Mouse (Mus musculus): ENCODE data around the gene Dnah2. TPM values are rescaled to one million over a fixed set of nuclear protein-coding genes. Genes with fewer than 3 reads are reported as not detected.
A peak's percentile ranks its signal among the peaks of the same experiment; 100 is the strongest.

The Dnah2 gene
- polyA plus RNA-seq, 1 experiment from 2014 or later = 2.7 TPM

DNA sequence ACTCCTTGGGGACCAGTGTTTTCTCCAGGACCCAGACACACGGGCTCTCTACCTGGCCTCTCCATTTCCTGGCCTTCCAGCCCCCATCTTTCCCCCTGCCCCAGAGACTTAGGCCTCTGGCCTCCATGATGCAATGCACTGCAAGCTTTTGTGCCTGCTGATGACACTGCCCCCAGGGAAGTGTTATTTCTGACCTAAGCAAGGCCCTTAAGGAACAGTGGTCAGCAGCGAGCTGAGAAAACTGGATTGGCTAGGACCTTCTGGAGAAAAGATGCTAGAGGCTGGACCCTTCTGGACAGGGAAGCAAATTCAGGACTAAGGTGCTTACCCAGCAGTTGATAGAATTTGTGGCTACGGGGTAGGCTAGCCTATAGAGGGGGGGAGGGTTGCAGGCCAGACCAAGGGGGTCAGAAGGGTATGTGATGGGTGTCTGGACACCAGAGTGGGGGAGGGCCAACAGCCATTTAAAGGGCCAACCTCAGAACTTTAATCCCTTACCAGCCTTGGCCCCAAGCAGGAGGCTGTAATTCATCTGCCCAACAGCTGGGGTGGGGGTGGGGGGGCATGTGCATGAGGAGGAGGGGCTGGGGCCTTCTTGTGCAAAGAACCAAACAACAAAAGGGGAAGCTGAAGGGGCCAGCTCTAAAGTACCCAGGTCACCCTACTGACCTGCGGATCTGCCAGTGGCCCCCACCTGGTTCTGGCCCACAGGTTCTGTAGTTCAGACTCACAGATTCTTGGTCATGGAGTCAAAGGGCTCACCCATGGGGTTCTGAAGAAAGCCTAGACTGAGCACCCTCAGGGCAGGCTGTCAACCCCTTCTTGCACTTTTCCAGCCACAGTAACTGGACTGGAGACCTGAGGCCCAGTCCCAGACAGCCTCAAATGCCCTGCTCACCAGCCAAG, 134.2 kb downstream of the Dnah2 start:
- peak overlapping the region; percentile 100 for H3K27ac ChIP-seq (replicated peaks)
- H3K36me3 ChIP-seq = peaks cover 18% of the 10 kb centered on the region
- H3K27me3 ChIP-seq = no peaks in the 10 kb centered on the region
- 7% methylated on average over 4 of the region's 4 CpGs for WGBS
- no peaks in the 10 kb centered on the region for H3K9me3 ChIP-seq
- peak overlapping the region; percentile 90 for H3K4me3 ChIP-seq
- peak overlapping the region; percentile 96 for H3K4me2 ChIP-seq
- ATAC-seq (ENCODE audit: low read depth) = no peak
- peak overlapping the region; percentile 100 for H3K9ac ChIP-seq
- peaks cover 74% of the 10 kb centered on the region for H3K4me1 ChIP-seq (replicated peaks)

- Histone ChIP-seq H3K4me3 (peak within 1 kb of the TSS; percentile 90), H3K4me2 (peak within 1 kb of the TSS; percentile 96), H3K36me3 (peaks cover 18% of the 10 kb centered on the region), H3K27ac (replicated peaks) (peak within 1 kb of the TSS; percentile 100), H3K9ac (peak within 1 kb of the TSS; percentile 100), H3K9me3 (no peaks in the 10 kb centered on the region), H3K27me3 (no peaks in the 10 kb centered on the region), H3K4me1 (replicated peaks) (peaks cover 76% of the 10 kb centered on the region)
- whole genome bisulfite sequencing = 34% methylated on average over 12 of the region's 12 CpGs
- no peak for ATAC-seq (ENCODE audit: low read depth)
Observed at GRCm38 (mm10) chr11:69413221-69414181, 135.4 kb downstream of the Dnah2 start, which contains the start of gene Kdm6b. Gene Kdm6b, minus strand, starts transcription at chr11:69413675.

GRCm38 (mm10) chr11:69412548-69412947, 136.4 kb downstream of the Dnah2 start:
- H3K4me1 ChIP-seq (replicated peaks) = peaks cover 76% of the 10 kb centered on the region
- peak overlapping the region; percentile 100 for H3K9ac ChIP-seq
- peak overlapping the region; percentile 100 for H3K27ac ChIP-seq (replicated peaks)
- H3K4me3 ChIP-seq = peak overlapping the region; percentile 90
- no peaks in the 10 kb centered on the region for H3K27me3 ChIP-seq
- WGBS = 63% methylated on average over 7 of the region's 7 CpGs
- H3K36me3 ChIP-seq = peaks cover 24% of the 10 kb centered on the region
- H3K4me2 ChIP-seq = peak overlapping the region; percentile 96
- no peak for ATAC-seq (ENCODE audit: low read depth)
- H3K9me3 ChIP-seq = no peaks in the 10 kb centered on the region

DNA sequence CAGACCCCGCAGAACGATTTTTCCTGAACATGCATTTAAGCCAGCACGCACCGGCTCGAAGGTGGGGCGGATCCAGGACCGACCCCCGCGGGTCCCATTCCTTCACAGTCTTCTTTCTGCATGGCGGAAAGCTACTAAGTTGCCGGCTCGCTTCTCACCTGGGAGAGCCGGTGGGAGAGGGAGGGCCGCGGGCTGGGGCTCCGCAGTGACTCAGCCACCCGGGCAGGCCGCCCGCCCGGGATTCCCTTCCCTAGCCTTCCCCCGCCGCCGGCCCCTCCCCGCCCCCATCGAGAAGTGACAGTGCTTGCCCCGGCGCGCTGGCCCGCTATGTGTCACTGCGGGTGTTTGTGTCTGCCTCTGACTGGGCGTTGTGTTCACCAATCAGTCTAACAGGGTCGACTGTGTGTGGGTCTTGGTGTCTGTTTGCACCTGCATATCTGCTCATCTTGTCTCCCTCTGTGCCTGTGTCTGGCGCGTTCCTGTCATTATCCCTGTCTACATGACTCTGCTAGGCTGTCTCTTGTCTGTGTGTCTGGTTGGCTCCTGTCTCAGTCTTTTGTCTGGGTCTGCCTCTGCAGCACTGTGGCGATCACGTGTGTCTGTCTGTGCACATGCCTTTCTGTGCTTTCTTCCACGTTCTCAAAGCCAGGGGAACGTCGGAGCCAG, 137.2 kb downstream of the Dnah2 start:
- Histone ChIP-seq H3K4me3 (peak overlapping the region; percentile 90), H3K4me1 (replicated peaks) (peaks cover 74% of the 10 kb centered on the region), H3K36me3 (peaks cover 33% of the 10 kb centered on the region), H3K9ac (peak overlapping the region; percentile 100), H3K9me3 (no peaks in the 10 kb centered on the region), H3K27ac (replicated peaks) (peak overlapping the region; percentile 100), H3K4me2 (peak overlapping the region; percentile 96), H3K27me3 (no peaks in the 10 kb centered on the region)
- no peak for ATAC-seq (ENCODE audit: low read depth)
- WGBS = under 1% methylated on average over 38 of the region's 39 CpGs

DNA sequence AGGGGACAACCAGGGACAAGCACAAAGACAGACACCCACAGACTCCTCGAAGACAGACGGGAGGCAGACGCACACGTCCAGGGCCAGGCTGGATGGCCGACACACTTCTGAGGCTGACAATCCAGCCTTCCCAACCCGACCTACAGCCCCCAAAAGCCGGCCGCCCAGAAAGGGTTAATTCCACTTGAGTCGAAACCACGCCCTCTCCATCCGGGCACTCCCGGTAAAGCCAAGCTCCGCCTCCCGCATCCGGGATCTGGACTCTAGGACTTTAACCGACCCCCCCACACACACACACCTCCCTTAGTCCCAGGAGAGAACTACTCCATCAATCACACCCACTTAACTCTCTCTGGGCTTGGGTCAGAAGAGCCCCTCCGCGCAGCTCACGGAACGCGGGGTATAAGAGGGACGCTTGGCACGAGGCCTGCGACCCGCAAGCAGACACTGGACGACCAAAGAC, 137.8 kb downstream of the Dnah2 start:
- peak overlapping the region; percentile 100 for H3K9ac ChIP-seq
- WGBS = under 1% methylated on average over 26 of the region's 26 CpGs
- H3K36me3 ChIP-seq = peaks cover 39% of the 10 kb centered on the region
- ATAC-seq (ENCODE audit: low read depth) = peak; percentile 42
- H3K27ac ChIP-seq (replicated peaks) = peak overlapping the region; percentile 100
- H3K9me3 ChIP-seq = no peaks in the 10 kb centered on the region
- H3K4me1 ChIP-seq (replicated peaks) = peaks cover 71% of the 10 kb centered on the region
- H3K27me3 ChIP-seq = no peaks in the 10 kb centered on the region
- H3K4me2 ChIP-seq = peak overlapping the region; percentile 96
- H3K4me3 ChIP-seq = peak overlapping the region; percentile 90

DNA sequence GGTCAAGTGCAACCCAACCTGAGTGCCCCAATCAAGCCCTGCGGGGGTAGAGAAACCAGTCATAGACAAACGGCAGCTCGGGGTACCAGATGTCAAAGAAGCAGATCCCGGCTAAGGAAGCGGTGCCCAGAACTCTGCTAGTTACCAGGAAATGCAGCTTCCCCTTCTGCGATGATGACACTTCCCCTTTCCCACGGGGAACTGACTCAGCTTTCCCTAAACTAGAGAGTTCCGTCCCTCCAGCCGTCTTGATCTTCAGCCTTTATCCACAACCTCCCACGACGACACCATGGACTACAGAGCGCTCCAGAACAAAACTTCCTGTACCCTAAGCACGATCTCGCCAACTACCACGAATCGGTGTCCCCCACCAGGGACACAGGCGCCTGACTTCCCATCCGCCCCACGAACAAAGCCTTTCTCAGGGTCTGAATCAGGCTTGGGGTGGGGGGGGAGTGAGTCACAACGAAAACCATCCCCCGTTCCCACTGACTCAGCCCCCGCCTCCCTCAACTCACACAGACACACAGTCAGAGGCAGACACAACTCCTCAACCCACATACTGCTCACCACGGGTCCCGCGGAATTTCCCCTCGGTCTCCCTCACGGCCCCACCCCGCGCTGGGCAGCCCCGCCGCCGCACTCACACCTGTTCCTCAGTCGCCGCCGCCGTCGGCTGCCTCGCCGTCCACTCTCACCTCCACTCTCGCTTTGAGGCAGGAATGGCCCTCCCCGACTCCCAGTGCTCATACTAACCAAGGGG, 138.4 kb downstream of the Dnah2 start:
- H3K27ac ChIP-seq (replicated peaks) = peak overlapping the region; percentile 100
- H3K9ac ChIP-seq = peak overlapping the region; percentile 100
- peaks cover 71% of the 10 kb centered on the region for H3K4me1 ChIP-seq (replicated peaks)
- peak overlapping the region; percentile 90 for H3K4me3 ChIP-seq
- WGBS = under 1% methylated on average over 41 of the region's 41 CpGs
- ATAC-seq (ENCODE audit: low read depth) = peak; percentile 8
- no peaks in the 10 kb centered on the region for H3K27me3 ChIP-seq
- H3K36me3 ChIP-seq = peaks cover 45% of the 10 kb centered on the region
- H3K9me3 ChIP-seq = no peaks in the 10 kb centered on the region
- peak overlapping the region; percentile 96 for H3K4me2 ChIP-seq

DNA sequence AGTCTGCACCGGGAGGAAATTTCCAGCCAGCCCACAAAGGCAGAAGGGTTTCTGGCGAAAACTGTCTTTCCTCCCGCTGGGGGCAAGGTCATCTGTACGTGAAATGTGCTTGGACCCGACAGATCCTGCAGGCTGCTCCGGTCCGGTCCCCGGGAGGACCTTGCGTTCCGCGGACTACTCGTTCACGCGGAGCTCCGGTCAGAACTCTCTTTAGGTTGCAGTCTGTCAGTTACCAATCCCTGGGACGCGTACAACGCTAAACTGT, 138.9 kb downstream of the Dnah2 start:
- Histone ChIP-seq H3K9me3 (no peaks in the 10 kb centered on the region), H3K4me2 (peak overlapping the region; percentile 96), H3K27me3 (no peaks in the 10 kb centered on the region), H3K4me3 (peak overlapping the region; percentile 90), H3K4me1 (replicated peaks) (peaks cover 69% of the 10 kb centered on the region), H3K27ac (replicated peaks) (peak overlapping the region; percentile 100), H3K36me3 (peaks cover 50% of the 10 kb centered on the region), H3K9ac (peak overlapping the region; percentile 100)
- ATAC-seq (ENCODE audit: low read depth) = no peak
- under 1% methylated on average over 18 of the region's 18 CpGs for WGBS

GRCm38 (mm10) chr11:69409378-69410044, 139.4 kb downstream of the Dnah2 start:
- H3K9ac ChIP-seq = peak overlapping the region; percentile 100
- peak overlapping the region; percentile 96 for H3K4me2 ChIP-seq
- no peaks in the 10 kb centered on the region for H3K9me3 ChIP-seq
- H3K27ac ChIP-seq (replicated peaks) = peak overlapping the region; percentile 100
- WGBS = under 1% methylated on average over 46 of the region's 46 CpGs
- peak; percentile 29 for ATAC-seq (ENCODE audit: low read depth)
- no peaks in the 10 kb centered on the region for H3K27me3 ChIP-seq
- peaks cover 55% of the 10 kb centered on the region for H3K36me3 ChIP-seq
- peaks cover 64% of the 10 kb centered on the region for H3K4me1 ChIP-seq (replicated peaks)
- H3K4me3 ChIP-seq = peak overlapping the region; percentile 90

DNA sequence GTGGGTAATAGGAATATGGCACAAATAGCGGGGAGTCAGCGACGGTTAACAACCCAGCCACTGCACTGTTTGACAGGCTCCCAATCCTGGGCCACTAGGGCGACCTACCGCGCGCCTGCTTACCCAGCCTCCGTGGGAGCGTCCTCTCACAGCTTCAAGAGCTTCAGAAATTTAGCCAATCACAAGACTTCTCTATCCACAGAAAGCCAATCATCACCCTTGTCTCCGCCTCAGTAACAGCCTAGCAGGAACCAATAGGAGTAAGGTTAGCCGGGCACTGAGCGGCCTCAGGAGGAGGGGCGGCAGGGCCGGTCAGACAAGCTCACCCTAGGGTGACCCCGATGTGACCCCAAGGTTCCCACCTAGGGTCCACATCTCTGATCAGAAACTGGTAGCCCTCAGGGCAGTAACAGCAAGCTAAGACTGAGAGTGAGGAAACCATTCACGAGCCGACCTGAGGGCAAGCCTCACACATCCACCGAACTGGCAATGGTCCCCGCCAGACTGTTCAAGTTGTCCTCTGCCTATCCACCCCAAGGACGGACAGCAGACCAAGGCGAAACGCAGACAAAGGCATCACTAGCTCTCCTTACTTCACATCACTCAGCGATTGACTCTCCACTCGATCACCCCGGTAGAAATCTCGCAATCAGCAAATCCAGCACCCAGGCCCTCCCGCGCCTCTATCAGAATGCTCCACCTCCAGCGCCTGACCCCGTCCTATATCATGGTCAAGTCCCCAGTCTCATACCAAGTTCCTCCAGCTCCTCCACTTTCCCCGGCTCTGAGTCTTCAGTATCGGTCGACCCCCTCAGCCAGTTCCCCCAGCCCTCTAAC, 140.2 kb downstream of the Dnah2 start:
- under 1% methylated on average over 33 of the region's 33 CpGs for WGBS
- H3K9ac ChIP-seq = peak overlapping the region; percentile 100
- peak overlapping the region; percentile 90 for H3K4me3 ChIP-seq
- no peaks in the 10 kb centered on the region for H3K9me3 ChIP-seq
- peak overlapping the region; percentile 96 for H3K4me2 ChIP-seq
- H3K27ac ChIP-seq (replicated peaks) = peak overlapping the region; percentile 100
- peaks cover 62% of the 10 kb centered on the region for H3K36me3 ChIP-seq
- H3K27me3 ChIP-seq = no peaks in the 10 kb centered on the region
- peak; percentile 55 for ATAC-seq (ENCODE audit: low read depth)
- peaks cover 56% of the 10 kb centered on the region for H3K4me1 ChIP-seq (replicated peaks)

DNA sequence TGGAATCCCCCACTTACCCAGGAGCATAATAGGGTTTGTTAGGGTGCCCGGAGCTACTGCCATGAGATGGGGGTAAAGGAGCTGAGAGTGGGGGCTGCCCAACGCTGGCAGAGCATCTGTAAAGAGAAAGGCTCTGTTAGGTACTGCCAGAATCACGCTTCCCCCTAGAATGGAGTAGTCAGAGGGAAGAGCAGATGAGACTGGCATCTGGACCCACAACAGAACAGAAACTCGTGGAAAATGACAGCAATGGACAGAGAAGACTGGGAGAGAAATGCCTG, 141.2 kb downstream of the Dnah2 start:
- 91% methylated on average over 4 of the region's 4 CpGs for WGBS
- peaks cover 46% of the 10 kb centered on the region for H3K4me1 ChIP-seq (replicated peaks)
- H3K27me3 ChIP-seq = no peaks in the 10 kb centered on the region
- H3K4me2 ChIP-seq = peak overlapping the region; percentile 96
- peak overlapping the region; percentile 100 for H3K9ac ChIP-seq
- peak overlapping the region; percentile 90 for H3K4me3 ChIP-seq
- no peak for ATAC-seq (ENCODE audit: low read depth)
- peaks cover 65% of the 10 kb centered on the region for H3K36me3 ChIP-seq
- no peak overlapping the region for H3K27ac ChIP-seq (replicated peaks)
- no peaks in the 10 kb centered on the region for H3K9me3 ChIP-seq

Measured in neural tube, embryonic 13.5 days (tissue).